Mouse (Mus musculus): ENCODE results near the gene Mfap1b. TPM values are rescaled to one million over a fixed set of nuclear protein-coding genes. Genes with fewer than 3 reads are reported as not detected.

The Mfap1b gene
- polyA plus RNA-seq, 1 experiment, result 29.0 TPM

DNA sequence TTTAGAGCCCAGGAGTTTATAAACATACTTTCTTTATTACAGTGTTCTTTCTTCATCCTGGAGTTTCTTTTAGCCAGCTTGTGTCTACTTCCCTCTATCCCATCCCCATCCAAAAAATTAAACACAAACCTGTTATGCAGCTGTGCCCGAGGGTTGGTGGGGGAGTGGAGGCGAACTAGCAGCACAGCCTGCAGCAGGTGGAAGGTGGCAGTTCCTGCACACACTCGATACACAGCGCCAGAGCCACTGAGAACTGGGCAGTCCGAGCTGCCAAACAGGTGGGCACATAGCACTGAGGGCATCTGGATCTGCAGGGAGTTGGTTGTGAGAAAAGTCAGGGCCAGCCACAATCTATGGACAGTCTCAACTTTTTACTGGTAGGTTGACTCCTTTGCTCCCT is 18.3 kb downstream of the Mfap1b start:
- DNase-seq, result no peak
- TF ChIP-seq POLR2A (IDR thresholded peaks at IDR 0.05; ENCODE audit: borderline replicate concordance, insufficient read depth, low read length), result no peak
- TF ChIP-seq CTCF (IDR thresholded peaks at IDR 0.05; ENCODE audit: borderline replicate concordance, insufficient read depth, low read depth, low read length), result no peak
- Histone ChIP-seq H3K4me1 (ENCODE audit: control insufficient read depth, insufficient read depth, low read length) (no peaks in the 10 kb centered on the region; the same call in 1 of the 2 replicates), H3K4me3 (replicated peaks; ENCODE audit: insufficient read depth, low read depth, low read length) (no peak overlapping the region), H3K27ac (ENCODE audit: insufficient read depth, low read length) (no peak overlapping the region), H3K27me3 (ENCODE audit: control insufficient read depth, insufficient read depth, low read length) (no peaks in the 10 kb centered on the region)
- 67% methylated on average over 5 of the region's 5 CpGs for WGBS

DNA sequence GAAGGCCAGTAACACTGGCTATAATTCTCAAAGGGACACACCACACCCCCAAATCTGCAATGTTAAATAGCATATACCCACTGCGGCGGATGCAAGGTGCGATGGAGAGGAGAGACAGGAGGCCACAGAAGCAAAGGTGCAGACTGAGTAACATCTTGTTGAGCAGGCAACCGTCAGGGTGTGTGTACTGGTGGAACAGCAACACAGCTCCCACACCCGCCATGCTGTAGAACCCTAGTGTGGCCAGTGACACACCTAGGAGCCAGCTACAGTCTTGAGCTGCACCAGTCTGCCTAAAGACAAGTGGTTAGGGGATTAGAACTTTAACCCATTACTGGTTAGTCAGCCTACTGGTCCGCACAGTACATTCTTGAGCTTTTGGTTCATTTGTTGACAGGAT is 19.9 kb downstream of the Mfap1b start:
- Histone ChIP-seq H3K4me3 (replicated peaks; ENCODE audit: insufficient read depth, low read depth, low read length) (no peak overlapping the region), H3K27me3 (ENCODE audit: control insufficient read depth, insufficient read depth, low read length) (no peaks in the 10 kb centered on the region), H3K27ac (ENCODE audit: insufficient read depth, low read length) (no peak overlapping the region), H3K4me1 (ENCODE audit: control insufficient read depth, insufficient read depth, low read length) (no peaks in the 10 kb centered on the region; the same call in 1 of the 2 replicates)
- TF ChIP-seq POLR2A (IDR thresholded peaks at IDR 0.05; ENCODE audit: borderline replicate concordance, insufficient read depth, low read length) (no peak), CTCF (IDR thresholded peaks at IDR 0.05; ENCODE audit: borderline replicate concordance, insufficient read depth, low read depth, low read length) (no peak)
- DNase-seq, result no peak
- WGBS, result 91% methylated on average over 6 of the region's 6 CpGs

DNA sequence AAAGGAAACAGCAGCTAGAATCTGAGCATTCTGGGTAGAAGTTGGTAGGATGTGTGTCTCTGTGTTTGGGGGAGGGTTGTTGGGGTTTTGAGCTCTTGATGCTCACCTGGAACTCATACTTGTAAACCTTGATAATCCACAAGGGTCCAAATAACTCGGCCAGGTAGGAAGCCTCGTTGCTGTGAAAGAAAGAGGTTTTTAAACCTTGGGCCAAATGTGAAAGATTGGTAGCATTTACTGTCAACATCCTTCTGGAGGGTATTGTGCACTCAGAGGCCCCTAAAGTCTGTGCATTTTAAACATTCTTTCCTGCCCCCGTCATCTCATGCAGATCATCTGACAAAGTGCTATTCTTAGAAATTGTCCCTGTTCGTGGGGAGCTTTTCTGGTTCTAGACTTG is 20.9 kb downstream of the Mfap1b start, which contains the start of gene Hypk:
TSS of gene Hypk (plus strand) at position 301 of the 400 bp plus-strand sequence.
- no peak within 1 kb of the TSS for H3K4me3 ChIP-seq (replicated peaks; ENCODE audit: insufficient read depth, low read depth, low read length)
- no peak for DNase-seq
- no peaks in the 10 kb centered on the region for H3K27me3 ChIP-seq (ENCODE audit: control insufficient read depth, insufficient read depth, low read length)
- WGBS, result 80% methylated on average over 4 of the region's 4 CpGs
- no peaks in the 10 kb centered on the region; the same call in 1 of the 2 replicates for H3K4me1 ChIP-seq (ENCODE audit: control insufficient read depth, insufficient read depth, low read length)
- TF ChIP-seq POLR2A (IDR thresholded peaks at IDR 0.05; ENCODE audit: borderline replicate concordance, insufficient read depth, low read length) (no peak), CTCF (IDR thresholded peaks at IDR 0.05; ENCODE audit: borderline replicate concordance, insufficient read depth, low read depth, low read length) (no peak)
- no peak within 1 kb of the TSS for H3K27ac ChIP-seq (ENCODE audit: insufficient read depth, low read length)

DNA sequence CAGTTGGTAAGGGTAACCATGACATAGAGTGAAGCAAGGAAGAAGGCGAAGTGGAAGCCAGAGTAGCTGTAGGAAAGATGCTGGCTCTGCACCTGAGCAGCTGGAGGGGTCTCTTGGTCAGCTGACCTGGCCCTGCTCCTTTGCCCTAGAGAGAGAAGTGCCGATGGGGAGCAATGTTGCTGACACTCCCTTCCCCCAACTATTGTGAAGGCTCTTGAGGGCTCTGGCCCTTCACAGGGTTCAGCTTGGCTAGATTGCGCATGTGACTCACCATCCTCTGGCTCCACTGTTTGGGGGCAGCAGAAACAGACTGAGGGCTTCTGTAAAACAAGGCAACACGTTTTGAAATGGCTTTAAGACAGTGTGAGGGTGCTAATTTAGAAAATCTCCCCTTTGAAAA is 21.5 kb downstream of the Mfap1b start:
- no peaks in the 10 kb centered on the region; the same call in 1 of the 2 replicates for H3K4me1 ChIP-seq (ENCODE audit: control insufficient read depth, insufficient read depth, low read length)
- no peak overlapping the region for H3K4me3 ChIP-seq (replicated peaks; ENCODE audit: insufficient read depth, low read depth, low read length)
- H3K27me3 ChIP-seq (ENCODE audit: control insufficient read depth, insufficient read depth, low read length), result no peaks in the 10 kb centered on the region
- 72% methylated on average over 4 of the region's 4 CpGs for WGBS
- no peak for TF ChIP-seq POLR2A (IDR thresholded peaks at IDR 0.05; ENCODE audit: borderline replicate concordance, insufficient read depth, low read length)
- TF ChIP-seq CTCF (IDR thresholded peaks at IDR 0.05; ENCODE audit: borderline replicate concordance, insufficient read depth, low read depth, low read length), result no peak
- H3K27ac ChIP-seq (ENCODE audit: insufficient read depth, low read length), result no peak overlapping the region
- DNase-seq, result no peak

DNA sequence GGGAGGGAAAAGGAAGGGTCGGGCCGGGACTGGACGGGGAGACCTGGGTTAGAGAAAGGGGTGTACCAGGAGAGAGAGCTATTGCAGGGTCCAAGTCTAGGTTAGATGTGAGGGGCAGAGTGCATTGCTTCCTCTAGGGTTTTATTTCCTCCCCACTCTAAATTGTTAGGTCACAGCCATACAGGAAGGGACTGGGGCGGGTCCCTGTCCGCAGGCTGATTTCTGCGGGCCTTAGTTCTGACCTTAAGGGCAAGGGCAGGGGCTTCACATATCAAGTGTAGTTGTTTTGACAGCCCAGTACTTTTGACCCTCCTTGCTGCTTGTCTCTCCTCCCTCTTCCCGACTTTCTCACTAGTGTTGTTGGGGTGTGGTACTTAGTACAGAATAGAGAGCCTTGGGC is 23.8 kb downstream of the Mfap1b start:
- no peak for DNase-seq
- Histone ChIP-seq H3K27ac (ENCODE audit: insufficient read depth, low read length) (no peak overlapping the region), H3K4me1 (ENCODE audit: control insufficient read depth, insufficient read depth, low read length) (no peaks in the 10 kb centered on the region), H3K27me3 (ENCODE audit: control insufficient read depth, insufficient read depth, low read length) (no peaks in the 10 kb centered on the region), H3K4me3 (replicated peaks; ENCODE audit: insufficient read depth, low read depth, low read length) (peak overlapping the region; percentile 92)
- TF ChIP-seq POLR2A (IDR thresholded peaks at IDR 0.05; ENCODE audit: borderline replicate concordance, insufficient read depth, low read length) (no peak), CTCF (IDR thresholded peaks at IDR 0.05; ENCODE audit: borderline replicate concordance, insufficient read depth, low read depth, low read length) (no peak)
- WGBS, result 3% methylated on average over 7 of the region's 7 CpGs

DNA sequence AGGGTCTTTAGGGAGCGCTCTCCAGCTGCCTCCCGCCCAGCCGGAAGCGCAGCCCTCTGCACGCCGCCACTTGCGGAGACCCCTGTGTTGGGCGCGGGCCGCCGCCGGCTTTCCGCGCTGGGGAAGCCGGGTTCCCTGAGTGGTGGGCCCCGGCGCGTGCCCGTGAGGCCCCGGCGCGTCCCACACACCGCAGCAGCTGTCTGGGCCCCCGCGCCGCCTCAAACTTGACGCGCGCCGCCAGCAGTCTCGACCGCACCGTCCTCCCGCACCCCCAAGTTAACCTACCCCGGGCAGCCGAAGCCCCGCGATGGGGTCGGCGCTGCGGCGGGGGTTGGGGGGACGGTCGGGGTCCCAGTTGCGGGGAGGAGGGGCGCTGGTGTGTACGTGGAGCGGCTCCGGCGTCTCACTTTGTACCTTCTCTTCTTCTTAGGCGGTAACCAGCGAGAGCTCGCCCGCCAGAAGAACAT is 24.3 kb downstream of the Mfap1b start:
- under 1% methylated on average over 52 of the region's 54 CpGs for WGBS

DNA sequence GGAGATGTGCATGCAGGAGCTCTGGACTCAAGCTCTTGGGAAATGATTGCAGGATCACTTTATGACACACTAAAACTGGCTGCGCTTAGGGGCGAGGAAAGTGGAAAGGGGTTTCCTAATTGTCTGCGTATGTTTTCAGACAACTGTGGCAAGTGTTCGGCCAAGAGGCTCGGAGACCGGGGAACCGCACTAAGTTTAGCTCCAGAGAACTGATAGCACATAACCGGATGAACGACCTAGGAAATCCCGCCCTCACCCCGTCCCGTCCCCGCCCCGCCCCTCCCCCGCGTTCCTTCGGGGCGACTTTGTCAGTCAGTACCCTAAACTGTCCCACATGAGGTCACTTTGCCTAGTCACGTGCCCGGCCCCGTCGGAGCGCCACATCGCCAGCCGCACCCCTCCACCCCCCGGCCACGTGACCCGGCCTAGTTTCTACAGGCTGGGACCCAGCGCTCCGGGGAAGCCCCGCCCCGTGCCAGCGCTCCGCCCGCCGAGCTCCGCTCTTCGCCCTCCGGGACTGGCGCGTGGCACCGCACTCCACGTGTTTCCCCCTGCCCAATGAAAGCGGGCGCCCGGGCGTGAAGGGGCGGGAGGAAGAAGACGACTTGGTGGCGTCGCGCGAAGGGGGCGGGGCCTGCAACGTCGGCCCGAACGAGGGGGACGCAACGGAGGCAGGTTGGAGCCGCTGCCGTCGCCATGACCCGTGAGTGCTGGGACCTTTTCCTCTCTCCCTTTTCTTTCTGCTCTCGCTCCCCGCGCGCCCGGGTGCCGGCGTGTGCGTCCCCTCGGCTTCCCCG is 24.9 kb downstream of the Mfap1b start, which contains the start of gene Serf2:
TSS of gene Serf2 (plus strand) at position 457 of the 797 bp plus-strand sequence.
- peak; percentile 98 to 99 for DNase-seq
- peak within 1 kb of the TSS; percentile 89 for H3K27ac ChIP-seq (ENCODE audit: insufficient read depth, low read length)
- WGBS, result 1% methylated on average over 74 of the region's 74 CpGs
- H3K4me1 ChIP-seq (ENCODE audit: control insufficient read depth, insufficient read depth, low read length), result no peaks in the 10 kb centered on the region
- TF ChIP-seq POLR2A (IDR thresholded peaks at IDR 0.05; ENCODE audit: borderline replicate concordance, insufficient read depth, low read length), result peak; percentile 97
- no peak for TF ChIP-seq CTCF (IDR thresholded peaks at IDR 0.05; ENCODE audit: borderline replicate concordance, insufficient read depth, low read depth, low read length)
- H3K4me3 ChIP-seq (replicated peaks; ENCODE audit: insufficient read depth, low read depth, low read length), result peak within 1 kb of the TSS; percentile 92
- H3K27me3 ChIP-seq (ENCODE audit: control insufficient read depth, insufficient read depth, low read length), result no peaks in the 10 kb centered on the region

More for the DNA sequence above, 24.3 kb downstream of the Mfap1b start:
- no peak for TF ChIP-seq POLR2A (IDR thresholded peaks at IDR 0.05; ENCODE audit: borderline replicate concordance, insufficient read depth, low read length)
- no peak for TF ChIP-seq CTCF (IDR thresholded peaks at IDR 0.05; ENCODE audit: borderline replicate concordance, insufficient read depth, low read depth, low read length)
- H3K4me3 ChIP-seq (replicated peaks; ENCODE audit: insufficient read depth, low read depth, low read length), result peak overlapping the region; percentile 92
- H3K4me1 ChIP-seq (ENCODE audit: control insufficient read depth, insufficient read depth, low read length), result no peaks in the 10 kb centered on the region
- DNase-seq, result no peak
- peak overlapping the region; percentile 89 for H3K27ac ChIP-seq (ENCODE audit: insufficient read depth, low read length)
- H3K27me3 ChIP-seq (ENCODE audit: control insufficient read depth, insufficient read depth, low read length), result no peaks in the 10 kb centered on the region

DNA sequence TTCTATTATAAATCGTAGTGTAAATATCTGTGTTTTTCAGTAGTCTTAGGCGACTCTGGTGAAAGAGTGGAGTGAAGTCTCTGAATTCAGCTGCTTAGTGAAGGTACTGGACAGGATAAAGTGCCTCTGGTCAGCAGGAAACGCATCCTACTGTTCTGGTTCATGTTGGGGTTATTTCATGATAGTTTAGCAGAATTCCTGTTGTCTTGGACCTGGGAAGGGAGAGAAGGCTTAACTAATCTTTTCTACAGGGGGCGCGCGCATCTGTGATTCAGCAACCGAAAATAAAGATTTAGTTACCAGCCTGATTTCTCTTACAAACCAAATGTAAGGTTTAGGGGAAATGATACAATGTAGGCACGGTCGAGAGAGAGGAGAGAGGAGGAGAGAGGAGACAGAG is 25.7 kb downstream of the Mfap1b start:
- no peaks in the 10 kb centered on the region for H3K4me1 ChIP-seq (ENCODE audit: control insufficient read depth, insufficient read depth, low read length)
- H3K4me3 ChIP-seq (replicated peaks; ENCODE audit: insufficient read depth, low read depth, low read length), result no peak overlapping the region
- WGBS, result 15% methylated on average over 9 of the region's 9 CpGs
- no peak overlapping the region for H3K27ac ChIP-seq (ENCODE audit: insufficient read depth, low read length)
- peak in 1 of 2 experiments; percentile 27 for DNase-seq
- no peaks in the 10 kb centered on the region for H3K27me3 ChIP-seq (ENCODE audit: control insufficient read depth, insufficient read depth, low read length)
- no peak for TF ChIP-seq POLR2A (IDR thresholded peaks at IDR 0.05; ENCODE audit: borderline replicate concordance, insufficient read depth, low read length)
- no peak for TF ChIP-seq CTCF (IDR thresholded peaks at IDR 0.05; ENCODE audit: borderline replicate concordance, insufficient read depth, low read depth, low read length)

Data from cerebellum, adult 2 months (tissue).